16 mouse cellular contexts compared by ENCODE assay signal in genomic region chr1:180808831-180809230, GRCm38 (mm10). TPM values are rescaled to one million over a fixed set of nuclear protein-coding genes. Genes with fewer than 3 reads are reported as not detected.
DNase-seq lines count a peak whose midpoint lies in the region; ATAC-seq and TF ChIP-seq lines count a peak whose summit lies in the region.
"Had no signal": no experiment of that assay in that cellular context is flagged by ENCODE, and none has a peak within 500 bp of the region (broad histone marks: within the 10 kb centered on the region; RNA-seq: fewer than 3 reads in every experiment).

No protein-coding gene starts in this region.

- H3K4me1 ChIP-seq in forebrain, embryonic 13.5 days = peaks cover 43% of the 10 kb centered on the region
- H3K4me1 ChIP-seq in forebrain, embryonic 11.5 days (replicated peaks; ENCODE audit: control insufficient read depth, insufficient read depth, low read length) = no peaks in the 10 kb centered on the region; the same call in 1 of the 2 replicates
- no peaks in the 10 kb centered on the region; the same call in 1 of the 2 replicates for H3K4me1 ChIP-seq in liver, adult 2 months (ENCODE audit: control insufficient read depth, insufficient read depth, low read length)
- H3K4me1 ChIP-seq in MEL (ENCODE audit: control insufficient read depth in 1 of 2, insufficient read depth in 2 of 2, low read length in 2 of 2) = peaks cover 0 to 4% of the 10 kb centered on the region in 2 experiments; a peak in 1 of 4 replicates
- H3K4me1 ChIP-seq in hindbrain, postnatal 0 days (ENCODE audit: insufficient read depth, low read length) = peaks cover 7% of the 10 kb centered on the region

- H3K36me3 ChIP-seq in forebrain, embryonic 13.5 days (ENCODE audit: poor library complexity, severe bottlenecking) = peaks cover 65% of the 10 kb centered on the region
- H3K36me3 ChIP-seq in forebrain, embryonic 11.5 days (ENCODE audit: control insufficient read depth, insufficient read depth, low read length) = peaks cover 40% of the 10 kb centered on the region
- peaks cover 60% of the 10 kb centered on the region for H3K36me3 ChIP-seq in liver, adult 2 months (ENCODE audit: control insufficient read depth, insufficient read depth, low read length)
- H3K36me3 ChIP-seq in MEL (ENCODE audit: control insufficient read depth in 1 of 2, insufficient read depth in 2 of 2, low read length in 2 of 2) = peaks cover 16 to 22% of the 10 kb centered on the region in 2 experiments
- H3K36me3 ChIP-seq in hindbrain, postnatal 0 days (ENCODE audit: insufficient read depth, low read length) = peaks cover 47% of the 10 kb centered on the region

- H3K27me3 ChIP-seq in forebrain, embryonic 13.5 days = no peaks in the 10 kb centered on the region
- H3K27me3 ChIP-seq in forebrain, embryonic 11.5 days (ENCODE audit: control insufficient read depth, insufficient read depth, low read length) = no peaks in the 10 kb centered on the region
- no peaks in the 10 kb centered on the region for H3K27me3 ChIP-seq in liver, adult 2 months (ENCODE audit: control insufficient read depth, insufficient read depth, low read length)
- H3K27me3 ChIP-seq in MEL (ENCODE audit: control insufficient read depth in 1 of 2, insufficient read depth in 2 of 2, low read length in 2 of 2) = no peaks in the 10 kb centered on the region
- H3K27me3 ChIP-seq in hindbrain, postnatal 0 days (ENCODE audit: insufficient read depth, low read length) = no peaks in the 10 kb centered on the region
- H3K27me3 ChIP-seq: embryonic facial prominence, embryonic 15.5 days; limb, embryonic 15.5 days; stomach, embryonic 15.5 days had no signal

- no peak for TF ChIP-seq POLR2A in liver, adult 2 months (IDR thresholded peaks at IDR 0.05; ENCODE audit: extremely low read depth, insufficient read depth, low read length)
- peak in 1 of 2 experiments; percentile 20; a peak in 1 of 4 replicates for TF ChIP-seq POLR2A in MEL (IDR thresholded peaks at IDR 0.05; ENCODE audit: control insufficient read depth in 1 of 2, insufficient read depth in 1 of 2, low read depth in 1 of 2, low read length in 2 of 2, poor library complexity in 1 of 2)

- no peak for TF ChIP-seq RAD21 in MEL (IDR thresholded peaks at IDR 0.05; ENCODE audit: low read depth, low read length)

- H3K4me3 ChIP-seq in forebrain, embryonic 13.5 days = no peak overlapping the region
- H3K4me3 ChIP-seq in forebrain, embryonic 11.5 days (ENCODE audit: low read depth, low read length) = no peak overlapping the region
- H3K4me3 ChIP-seq in liver, adult 2 months (ENCODE audit: insufficient read depth, low read depth, low read length) = no peak overlapping the region
- no peak overlapping the region for H3K4me3 ChIP-seq in MEL (ENCODE audit: control insufficient read depth in 1 of 2, insufficient read depth in 1 of 2, low read depth in 2 of 2, low read length in 2 of 2)
- H3K4me3 ChIP-seq in hindbrain, postnatal 0 days (ENCODE audit: low read length) = no peak overlapping the region
- H3K4me3 ChIP-seq: embryonic facial prominence, embryonic 15.5 days; heart, embryonic 10.5 days; limb, embryonic 15.5 days; stomach, embryonic 15.5 days had no signal

- H3K4me2 ChIP-seq in forebrain, embryonic 13.5 days = peak overlapping the region; percentile 33; the same call in 1 of the 2 replicates
- no peak overlapping the region for H3K4me2 ChIP-seq in forebrain, embryonic 11.5 days (ENCODE audit: low read depth, low read length, severe bottlenecking)
- H3K4me2 ChIP-seq in hindbrain, postnatal 0 days (ENCODE audit: low read depth, low read length) = no peak overlapping the region
- H3K4me2 ChIP-seq: embryonic facial prominence, embryonic 15.5 days; limb, embryonic 15.5 days; stomach, embryonic 15.5 days had no signal

- TF ChIP-seq CTCF in liver, adult 2 months (IDR thresholded peaks at IDR 0.05; ENCODE audit: low read depth, low read length) = no peak
- TF ChIP-seq CTCF in MEL (IDR thresholded peaks at IDR 0.05 in 2 of 3, conservative IDR thresholded peaks at IDR 0.05 in 1 of 3; ENCODE audit: control insufficient read depth in 1 of 3, insufficient read depth in 1 of 3, low read depth in 2 of 3, low read length in 3 of 3, poor library complexity in 1 of 3, severe bottlenecking in 1 of 3) = no peak
- no peak for TF ChIP-seq CTCF in hindbrain, postnatal 0 days (IDR thresholded peaks at IDR 0.05; ENCODE audit: low read depth)

- TF ChIP-seq EP300 in MEL (IDR thresholded peaks at IDR 0.05; ENCODE audit: low read depth in 1 of 2, low read length in 2 of 2) = no peak

- no peak for DNase-seq in forebrain, embryonic 11.5 days (ENCODE audit: low spot score)
- peak; percentile 7 for DNase-seq in liver, adult 2 months (ENCODE audit: extremely low read depth, low read depth, low spot score)
- DNase-seq in liver = no peak
- DNase-seq in MEL (ENCODE audit: low read depth, low spot score) = peak; percentile 48
- peak; percentile 48 for DNase-seq in hindbrain, postnatal 0 days (ENCODE audit: low spot score)
- no peak for DNase-seq in layer of hippocampus, postnatal 10 days (ENCODE audit: low spot score in 2 of 2)
- DNase-seq in thymus, adult 18-20 months = no peak
- DNase-seq: right cerebral cortex, postnatal 4 days; thymus, postnatal 4 days had no signal

- no peak overlapping the region for H3K27ac ChIP-seq in forebrain, embryonic 13.5 days
- H3K27ac ChIP-seq in forebrain, embryonic 11.5 days (ENCODE audit: low read depth, low read length) = no peak overlapping the region
- H3K27ac ChIP-seq in liver, adult 2 months (replicated peaks; ENCODE audit: insufficient read depth, low read depth, low read length) = no peak overlapping the region
- no peak overlapping the region for H3K27ac ChIP-seq in MEL (ENCODE audit: control insufficient read depth, low read depth, low read length)
- no peak overlapping the region for H3K27ac ChIP-seq in hindbrain, postnatal 0 days
- H3K27ac ChIP-seq: embryonic facial prominence, embryonic 15.5 days; heart, embryonic 10.5 days; kidney, postnatal 0 days; limb, embryonic 15.5 days; stomach, embryonic 15.5 days had no signal

- H3K9ac ChIP-seq in forebrain, embryonic 13.5 days = no peak overlapping the region
- H3K9ac ChIP-seq in forebrain, embryonic 11.5 days (ENCODE audit: low read length) = no peak overlapping the region
- H3K9ac ChIP-seq in liver, adult 2 months (ENCODE audit: low read depth, low read length) = no peak overlapping the region
- H3K9ac ChIP-seq in MEL (ENCODE audit: control insufficient read depth, low read depth, low read length, poor library complexity, severe bottlenecking) = no peak overlapping the region
- H3K9ac ChIP-seq in hindbrain, postnatal 0 days (replicated peaks; ENCODE audit: low read length) = no peak overlapping the region
- H3K9ac ChIP-seq: embryonic facial prominence, embryonic 15.5 days; limb, embryonic 15.5 days; stomach, embryonic 15.5 days had no signal

- H3K9me3 ChIP-seq in forebrain, embryonic 13.5 days (replicated peaks) = no peaks in the 10 kb centered on the region
- no peaks in the 10 kb centered on the region for H3K9me3 ChIP-seq in forebrain, embryonic 11.5 days (ENCODE audit: control insufficient read depth, low read length)
- H3K9me3 ChIP-seq in MEL (replicated peaks; ENCODE audit: insufficient read depth, low read length) = no peaks in the 10 kb centered on the region
- no peaks in the 10 kb centered on the region for H3K9me3 ChIP-seq in hindbrain, postnatal 0 days (ENCODE audit: low read length)
- H3K9me3 ChIP-seq: embryonic facial prominence, embryonic 15.5 days; heart, embryonic 10.5 days; limb, embryonic 15.5 days; stomach, embryonic 15.5 days had no signal

- peaks cover 3% of the 10 kb centered on the region; the same call in 1 of the 2 replicates for H3K79me2 ChIP-seq in liver, adult 2 months (ENCODE audit: control insufficient read depth, insufficient read depth, low read length)
- peaks cover 32% of the 10 kb centered on the region for H3K79me2 ChIP-seq in MEL (ENCODE audit: control insufficient read depth, insufficient read depth, low read length, poor library complexity)

- no peak for ATAC-seq in forebrain, embryonic 13.5 days
- ATAC-seq in forebrain, embryonic 11.5 days (replicated peaks; ENCODE audit: low FRiP score) = no peak
- no peak for ATAC-seq in hindbrain, postnatal 0 days
- ATAC-seq: CD4-positive, CD25-positive, alpha-beta regulatory T cell, adult 4 months had no signal

- 78% methylated on average over 5 of the region's 5 CpGs for WGBS in forebrain, embryonic 13.5 days
- 86% methylated on average over 5 of the region's 5 CpGs for WGBS in forebrain, embryonic 11.5 days
- WGBS in liver, adult 2 months = 80% methylated on average over 5 of the region's 5 CpGs
- WGBS in hindbrain, postnatal 0 days = 46% methylated on average over 5 of the region's 5 CpGs

TF ChIP-seq in MEL, 35 proteins besides CTCF, POLR2A, EP300 and RAD21 (continues in another document):
- TF ChIP-seq CHD1 (IDR thresholded peaks at IDR 0.05; ENCODE audit: low read depth, low read length) (no peak), MAFK (IDR thresholded peaks at IDR 0.05; ENCODE audit: borderline replicate concordance, low read depth, low read length) (no peak), SIN3A (IDR thresholded peaks at IDR 0.05; ENCODE audit: low read length) (no peak), MAZ (IDR thresholded peaks at IDR 0.05; ENCODE audit: low read depth, low read length) (no peak)

RNA-seq across cellular contexts. Expression of gene H3f3a, which starts 4.9 kb away (rescaled TPM):
- 4,035 and 4,414 TPM in 2 replicates for polyA plus RNA-seq in forebrain, embryonic 13.5 days (2015; fragmentation: Nextera tagmentation; extraction: Ambion mirVana)
- 3,157 and 3,206 TPM in 2 replicates for polyA plus RNA-seq in forebrain, embryonic 11.5 days (2014; fragmentation: Nextera tagmentation; extraction: Ambion mirVana)
- total RNA-seq in liver, adult 2 months (2014; rRNA removed) = 264 and 310 TPM in 2 replicates
- polyA plus RNA-seq in liver, adult 2 months (2012; rRNA removed) = 147 and 153 TPM in 2 replicates
- 573 and 574 TPM in 2 replicates for total RNA-seq in MEL (2012; rRNA removed)
- polyA plus RNA-seq in MEL (2012; ENCODE audit: insufficient read depth in 1 of 2, insufficient read length in 2 of 2, low read depth in 1 of 2, low replicate concordance in 2 of 2, missing spikeins in 1 of 2) = 100 to 1,000 TPM; 265 to 903 TPM
- total RNA-seq in hindbrain, postnatal 0 days (2014; rRNA removed) = 1,143 and 1,334 TPM in 2 replicates
- polyA plus RNA-seq in hindbrain, postnatal 0 days (2015; fragmentation: Nextera tagmentation; extraction: Ambion mirVana) = 1,977 and 1,992 TPM in 2 replicates
- 100 to 1,000 TPM; 476 to 478 TPM for total RNA-seq in layer of hippocampus, postnatal 10 days (2021)

RNA-seq across cellular contexts. Expression of gene Sde2, which starts 42.1 kb away (rescaled TPM):
- 32.7 and 33.8 TPM in 2 replicates for polyA plus RNA-seq in forebrain, embryonic 13.5 days (2015; fragmentation: Nextera tagmentation; extraction: Ambion mirVana)
- 33.8 and 35.4 TPM in 2 replicates for polyA plus RNA-seq in forebrain, embryonic 11.5 days (2014; fragmentation: Nextera tagmentation; extraction: Ambion mirVana)
- 5.8 and 6.4 TPM in 2 replicates for total RNA-seq in liver, adult 2 months (2014; rRNA removed)
- 3.8 and 5.0 TPM in 2 replicates for polyA plus RNA-seq in liver, adult 2 months (2012; rRNA removed)
- total RNA-seq in MEL (2012; rRNA removed) = 31.4 and 35.5 TPM in 2 replicates
- 10 to 100 TPM in 1 of 2 experiments, not detected in 1; 48.0 TPM for polyA plus RNA-seq in MEL (2012; ENCODE audit: insufficient read depth in 1 of 2, insufficient read length in 2 of 2, low read depth in 1 of 2, low replicate concordance in 2 of 2, missing spikeins in 1 of 2)
- 11.1 and 13.1 TPM in 2 replicates for total RNA-seq in hindbrain, postnatal 0 days (2014; rRNA removed)
- 21.4 and 21.7 TPM in 2 replicates for polyA plus RNA-seq in hindbrain, postnatal 0 days (2015; fragmentation: Nextera tagmentation; extraction: Ambion mirVana)
- 10 to 100 TPM; 20.9 to 22.4 TPM for total RNA-seq in layer of hippocampus, postnatal 10 days (2021)

Comparison
In these comparisons a context has a peak if more than half of its experiments do, and no peak if none do; other contexts are left out.
1. DNase-seq: peak in liver, adult 2 months (single experiment), MEL (single experiment) and hindbrain, postnatal 0 days (single experiment); none in forebrain, embryonic 11.5 days (single experiment), liver (single experiment), layer of hippocampus, postnatal 10 days (0 of 2) and thymus, adult 18-20 months (0 of 2).